Mouse (Mus musculus) brain, embryonic 14.5 days (tissue): ENCODE data around the gene Ero1l. TPM values are rescaled to one million over a fixed set of nuclear protein-coding genes. Genes with fewer than 3 reads are reported as not detected.

ENCODE experiments used
- DNase-seq: peaks from one replicate; pipeline ENCODE4 v3.0.0-alpha.2; 2011; ENCODE audit warnings: low read depth
- CTCF ChIP-seq: fragments of 200-500 bp; IDR thresholded peaks from 2 replicates; pipeline ENCODE4 v1.5.1; 2012; ENCODE audit warnings: inconsistent platforms, mild to moderate bottlenecking, moderate library complexity, borderline replicate concordance; ENCODE audit not compliant: insufficient read depth, insufficient read length; ENCODE audit errors: extremely low read depth
- POLR2A ChIP-seq: fragments of 200-500 bp; IDR thresholded peaks from 2 replicates; pipeline ENCODE4 v1.6.1; 2012; ENCODE audit warnings: mild to moderate bottlenecking, inconsistent platforms, borderline replicate concordance; ENCODE audit not compliant: poor library complexity, insufficient read depth, insufficient read length, severe bottlenecking; ENCODE audit errors: extremely low read depth
- polyA plus RNA-seq: library from polyadenylated mRNA; depleted of rRNA; stranded (reverse); fragments of >200 nt; gene quantifications from 2 replicates; pipeline ENCODE4 v1.2.3, GENCODE M21; 2012; rRNA removed

The Ero1l gene
- 20.2 and 23.4 TPM in 2 replicates for polyA plus RNA-seq

DNA sequence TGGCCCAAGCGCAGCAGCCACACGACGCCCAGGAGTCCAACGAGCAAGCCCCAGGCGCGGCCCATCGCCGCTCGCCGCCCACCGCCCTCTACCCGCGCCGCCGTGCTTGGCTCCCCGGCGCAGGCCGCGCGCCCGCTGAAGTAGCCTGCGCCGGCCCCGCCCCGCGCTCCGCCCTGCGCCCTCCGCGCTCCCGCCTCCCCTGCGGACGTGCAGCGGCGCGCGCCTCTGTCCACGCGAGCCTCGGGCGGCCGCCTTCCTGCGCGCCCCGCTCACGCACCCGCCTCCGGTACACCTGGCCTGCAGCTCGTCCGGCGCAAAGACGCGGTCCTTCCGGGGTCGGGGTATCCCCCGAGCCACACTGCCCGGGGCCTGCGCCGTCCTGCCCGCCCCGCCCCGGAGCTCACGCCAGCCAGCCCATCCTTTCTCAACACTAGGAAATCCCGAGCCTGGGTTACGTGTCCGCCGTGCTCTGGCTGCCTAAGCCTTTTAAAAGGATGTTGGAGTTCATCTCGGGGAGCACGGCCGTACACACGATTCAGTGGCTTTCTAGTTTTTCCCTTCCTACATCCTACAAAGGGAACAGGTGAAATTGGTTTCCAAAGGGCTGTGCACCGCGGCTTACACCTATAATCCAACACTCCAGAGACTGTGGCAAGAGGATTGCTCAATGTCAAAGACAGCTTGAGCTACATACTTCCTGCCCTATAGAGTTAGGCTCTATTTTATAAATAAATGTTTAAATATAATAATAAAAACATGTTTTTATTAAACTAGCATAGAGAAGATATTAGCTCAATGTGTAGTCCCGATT lies at the start of gene Ero1l:
Gene Ero1l (minus strand): TSS at position 346 of the 811 bp plus-strand sequence.
- no peak for TF ChIP-seq CTCF
- peak; percentile 96 for TF ChIP-seq POLR2A
- peak; percentile 93 for DNase-seq

DNA sequence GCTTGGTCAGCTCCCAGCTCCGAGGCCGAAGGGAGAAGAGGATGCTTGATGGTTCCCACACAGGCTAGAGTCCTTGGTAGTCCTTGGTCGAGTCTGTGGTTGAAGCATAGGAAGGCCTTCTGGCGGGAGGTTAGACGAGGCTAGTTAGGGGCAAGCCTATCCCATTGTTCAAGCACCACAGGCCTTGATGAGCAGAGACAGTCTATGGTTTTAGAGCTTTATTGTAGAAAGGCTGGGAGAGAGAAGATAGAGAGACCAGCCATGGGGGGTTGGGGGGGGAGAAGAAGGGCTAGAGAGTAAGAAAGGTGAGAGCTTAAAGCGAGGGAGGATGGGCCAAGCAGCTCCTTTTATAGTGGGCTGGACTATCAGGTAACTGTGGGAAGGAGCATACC lies 46.6 kb upstream of the Ero1l start:
- no peak for DNase-seq
- TF ChIP-seq CTCF (no peak), POLR2A (no peak)

DNA sequence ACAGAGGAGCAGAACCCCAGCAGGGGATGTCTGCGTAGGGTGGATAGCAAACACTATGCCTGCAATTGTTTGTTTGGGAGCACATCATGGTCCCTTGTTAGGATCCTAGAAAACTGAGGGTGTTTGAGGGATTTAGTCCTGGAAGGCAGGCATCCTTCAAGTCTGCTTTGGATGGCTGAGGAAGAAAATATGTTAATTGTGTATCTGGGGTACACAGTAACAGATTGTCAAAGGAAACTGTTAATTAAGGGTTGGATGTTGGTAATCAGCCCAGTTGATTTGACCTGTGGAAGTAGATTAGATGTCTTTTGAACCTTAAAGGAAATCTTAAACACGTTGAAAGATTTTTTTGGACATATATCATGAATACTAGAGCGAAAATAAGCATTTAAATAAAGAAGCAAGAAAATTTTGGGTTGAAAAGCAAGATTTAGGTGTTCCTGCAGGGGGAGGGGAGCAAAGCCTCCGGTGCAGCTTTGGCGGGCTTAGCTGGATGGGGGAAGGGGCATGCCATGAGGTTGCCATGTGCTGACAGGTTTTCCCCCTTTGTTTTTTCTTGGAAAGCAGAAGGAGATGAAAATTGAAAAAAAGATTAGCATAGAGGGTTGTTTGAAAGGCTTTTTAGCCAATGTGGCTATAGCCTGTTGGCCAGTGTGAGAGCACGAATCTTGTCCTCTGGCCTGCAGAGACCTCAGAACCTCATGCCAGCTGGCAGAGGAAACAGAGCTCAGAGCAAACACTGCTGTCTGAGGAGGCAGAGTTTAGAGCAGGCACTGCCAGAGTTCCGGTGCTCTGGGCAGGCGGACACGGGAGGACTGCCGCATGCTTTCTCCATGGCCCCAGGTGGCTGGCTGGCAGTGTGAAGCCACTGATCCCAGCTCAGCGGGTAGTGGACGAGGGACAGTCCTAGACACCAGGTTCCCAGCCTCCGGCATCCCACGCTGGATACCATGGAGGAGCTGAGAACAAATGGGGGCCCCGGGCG lies 45.9 kb upstream of the Ero1l start:
- peak; percentile 82 for DNase-seq
- TF ChIP-seq POLR2A (no peak), CTCF (no peak)

- DNase-seq = peak; percentile 97
- TF ChIP-seq CTCF (no peak), POLR2A (peak; percentile 57; the same call in 1 of the 2 replicates)
These were observed 32.6 kb upstream of the Ero1l start, which contains the start of gene Styx for GRCm38 (mm10) chr14:45350931-45351859. TSS of gene Styx (plus strand) at chr14:45351093.

DNA sequence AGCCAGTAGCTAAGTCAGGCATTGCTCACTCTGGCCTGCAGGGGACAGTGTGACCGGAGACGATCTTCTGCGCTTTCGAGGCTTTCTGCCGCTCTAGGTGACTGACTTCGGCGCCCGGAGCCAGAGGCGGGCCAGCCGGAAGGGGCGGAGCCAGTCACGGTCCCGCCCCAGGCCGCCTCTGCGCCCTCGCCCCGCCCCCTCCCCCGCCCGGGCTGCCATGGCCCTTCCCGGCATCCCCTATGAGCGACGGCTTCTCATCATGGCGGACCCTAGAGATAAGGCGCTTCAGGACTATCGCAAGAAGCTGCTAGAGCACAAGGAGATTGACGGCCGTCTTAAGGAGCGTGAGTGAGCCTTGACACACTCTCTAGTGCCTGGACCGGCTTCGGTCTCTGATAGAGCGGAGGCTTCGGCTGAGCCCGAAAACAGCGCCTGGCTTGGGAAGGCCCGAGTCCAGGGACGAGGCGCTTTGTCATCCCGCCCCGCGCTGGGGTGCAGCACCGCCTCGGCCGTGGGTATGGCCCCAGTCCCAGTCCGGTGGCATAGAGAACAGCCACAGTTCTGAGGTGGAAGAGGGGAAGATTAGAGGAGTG lies 11.1 kb upstream of the Ero1l start, which contains the start of gene Psmc6:
Gene Psmc6 (plus strand): TSS at position 200 of the 593 bp plus-strand sequence.
- DNase-seq = peak; percentile 98
- TF ChIP-seq POLR2A = peak; percentile 59; the same call in 1 of the 2 replicates
- peak; percentile 92 for TF ChIP-seq CTCF

GRCm38 (mm10) chr14:45329018-45329588 lies 10.5 kb upstream of the Ero1l start:
- no peak for DNase-seq
- TF ChIP-seq POLR2A = no peak
- TF ChIP-seq CTCF = no peak

GRCm38 (mm10) chr14:45328072-45328713 lies 9.6 kb upstream of the Ero1l start:
- no peak for DNase-seq
- TF ChIP-seq CTCF = no peak
- no peak for TF ChIP-seq POLR2A

- TF ChIP-seq POLR2A = no peak
- no peak for TF ChIP-seq CTCF
- peak; percentile 74 for DNase-seq
These were observed 6.9 kb upstream of the Ero1l start for GRCm38 (mm10) chr14:45325471-45325870.

DNA sequence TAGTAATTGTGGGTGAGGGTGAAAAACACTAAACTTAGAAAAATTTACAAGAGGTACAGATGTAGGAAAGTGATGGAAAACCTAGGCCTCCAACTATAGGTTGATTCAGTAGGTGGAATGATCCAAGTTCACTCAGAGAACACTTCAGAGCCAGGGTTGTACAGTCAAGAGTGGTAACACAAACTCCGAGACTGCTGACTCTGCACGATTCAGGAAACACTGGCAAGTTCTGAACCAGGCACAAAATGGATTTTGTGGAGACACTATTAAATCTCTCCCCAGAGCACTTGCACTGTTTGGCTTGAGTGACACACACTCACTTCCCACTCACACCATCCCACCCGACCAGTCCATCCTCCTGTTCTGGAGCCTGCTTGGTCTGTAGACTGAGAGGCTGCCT lies 4.7 kb upstream of the Ero1l start:
- no peak for DNase-seq
- TF ChIP-seq CTCF (no peak), POLR2A (no peak)
